Comparison of ENCODE assay signal across 14 mouse cellular contexts in the genomic region with DNA sequence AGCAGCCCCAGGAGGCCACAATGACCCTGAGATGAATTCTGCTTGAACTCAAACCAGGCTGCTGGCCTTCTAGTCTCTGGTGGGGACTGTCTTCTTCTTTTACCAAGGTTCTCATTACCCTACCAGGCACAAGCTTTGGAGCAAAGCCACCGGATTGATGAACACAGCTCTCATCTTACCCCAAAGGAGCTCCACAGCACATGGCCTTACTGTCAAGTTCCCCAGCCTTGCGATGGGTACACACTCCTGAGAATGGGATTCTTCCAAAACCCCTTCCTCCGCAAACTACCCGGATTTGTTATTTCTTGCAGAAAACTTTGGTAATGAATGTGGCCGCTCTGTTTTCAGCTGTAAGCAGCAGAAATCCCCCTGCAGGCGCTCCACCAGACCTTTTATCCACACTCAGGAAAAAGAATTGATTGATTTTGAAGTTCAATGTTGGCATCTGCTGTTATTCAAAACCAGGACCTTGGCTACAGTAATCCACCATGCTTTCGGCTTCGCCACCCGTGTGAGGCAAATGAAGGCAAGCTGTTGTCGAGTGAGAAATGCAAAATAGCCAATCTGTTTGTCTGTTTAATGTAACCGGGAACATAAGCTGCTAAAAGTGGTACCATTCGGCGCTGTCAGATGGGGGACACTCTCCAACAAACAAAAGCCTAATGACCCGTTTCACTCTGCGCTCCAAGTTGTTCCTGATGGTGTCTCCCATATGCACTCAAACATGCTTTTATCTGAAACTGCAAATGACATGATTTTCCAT.
DNase-seq lines count a peak whose midpoint lies in the region; ATAC-seq and TF ChIP-seq lines count a peak whose summit lies in the region.
"Had no signal": no experiment of that assay in that cellular context is flagged by ENCODE, and none has a peak within 500 bp of the region (broad histone marks: within the 10 kb centered on the region; RNA-seq: fewer than 3 reads in every experiment).

No protein-coding gene starts in this region.

- H3K27me3 ChIP-seq in forebrain, postnatal 0 days (ENCODE audit: insufficient read depth, low read length): peaks cover 28% of the 10 kb centered on the region
- H3K27me3 ChIP-seq: megakaryocyte, embryonic 14.5 days had no signal

- peak; percentile 47 for DNase-seq in gastrocnemius, adult 18-20 months (ENCODE audit: low spot score)
- DNase-seq in gastrocnemius, postnatal 4 days (ENCODE audit: low spot score in 2 of 2): no peak
- DNase-seq in right cerebral cortex, postnatal 10 days (ENCODE audit: low spot score in 2 of 2): peak; percentile 34 to 42
- DNase-seq in right cerebral cortex, postnatal 36 days (ENCODE audit: low spot score in 2 of 2): no peak
- peak; percentile 89 for DNase-seq in forebrain, postnatal 0 days
- DNase-seq in layer of hippocampus, postnatal 36 days: peak; percentile 51 to 55
- no peak for DNase-seq in ovary, postnatal 36 days (ENCODE audit: low spot score)
- DNase-seq: heart, postnatal 36 days; kidney, adult 18-20 months; lung, embryonic 14.5 days; thymus, adult 2 months had no signal

- WGBS in forebrain, postnatal 0 days: 26% methylated on average over 15 of the region's 15 CpGs

- H3K9ac ChIP-seq in forebrain, postnatal 0 days: no peak overlapping the region
- H3K9ac ChIP-seq: limb, embryonic 13.5 days; lung, embryonic 14.5 days had no signal

- no peaks in the 10 kb centered on the region for H3K4me1 ChIP-seq in forebrain, postnatal 0 days (ENCODE audit: insufficient read depth)
- H3K4me1 ChIP-seq: megakaryocyte, embryonic 14.5 days had no signal

- H3K9me3 ChIP-seq in forebrain, postnatal 0 days (ENCODE audit: low read length): no peaks in the 10 kb centered on the region
- H3K9me3 ChIP-seq: limb, embryonic 13.5 days had no signal

- no peak overlapping the region for H3K4me2 ChIP-seq in forebrain, postnatal 0 days (ENCODE audit: low read depth)
- H3K4me2 ChIP-seq: limb, embryonic 13.5 days; lung, embryonic 14.5 days had no signal

- H3K27ac ChIP-seq in forebrain, postnatal 0 days (ENCODE audit: low read depth, low read length): no peak overlapping the region
- H3K27ac ChIP-seq: limb, embryonic 13.5 days had no signal

- no peak overlapping the region for H3K4me3 ChIP-seq in forebrain, postnatal 0 days (ENCODE audit: low read depth, low read length)
- H3K4me3 ChIP-seq: limb, embryonic 13.5 days; megakaryocyte, embryonic 14.5 days had no signal

- H3K36me3 ChIP-seq in forebrain, postnatal 0 days (ENCODE audit: insufficient read depth): no peaks in the 10 kb centered on the region
- H3K36me3 ChIP-seq: limb, embryonic 13.5 days had no signal

- TF ChIP-seq CTCF in forebrain, postnatal 0 days (IDR thresholded peaks at IDR 0.05; ENCODE audit: low read depth): no peak; the same call in 1 of the 2 replicates

- ATAC-seq in forebrain, postnatal 0 days: peak; percentile 89
- no peak for ATAC-seq in megakaryocyte, adult 5-6 weeks (ENCODE audit: poor library complexity, severe bottlenecking)

Comparison
In these comparisons a context has a peak if more than half of its experiments do, and no peak if none do; other contexts are left out.
1. DNase-seq: peak in gastrocnemius, adult 18-20 months (single experiment), right cerebral cortex, postnatal 10 days (2 of 2), forebrain, postnatal 0 days (single experiment) and layer of hippocampus, postnatal 36 days (2 of 2); none in gastrocnemius, postnatal 4 days (0 of 2), right cerebral cortex, postnatal 36 days (0 of 2) and ovary, postnatal 36 days (single experiment).